Mouse (Mus musculus): ENCODE results near the gene Spata9. TPM values are rescaled to one million over a fixed set of nuclear protein-coding genes. Genes with fewer than 3 reads are reported as not detected.

The Spata9 gene
- polyA plus RNA-seq, 1 experiment, result 110 TPM

DNA sequence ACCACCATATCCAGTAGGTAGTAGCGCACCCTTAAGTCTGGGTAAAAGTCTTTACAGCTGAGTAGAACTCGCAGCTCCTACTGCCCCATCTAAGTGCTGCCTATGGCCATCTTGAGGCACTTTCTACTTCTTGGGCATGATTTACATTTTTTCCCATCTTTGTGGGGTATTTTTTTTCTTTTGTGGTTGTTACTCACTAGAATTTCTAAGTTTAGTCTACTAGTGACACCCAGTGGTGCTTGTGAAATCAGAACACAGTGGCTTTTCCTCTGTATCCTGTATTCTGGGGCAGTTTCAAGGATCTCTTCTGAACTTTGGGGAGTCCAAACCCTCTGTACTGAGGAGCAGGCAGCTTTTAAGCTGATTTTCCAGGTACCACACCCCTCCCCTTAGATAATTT lies 54.8 kb downstream of the Spata9 start:
- Histone ChIP-seq H3K27me3 (ENCODE audit: control insufficient read depth, insufficient read depth, low read length) (no peaks in the 10 kb centered on the region), H3K4me1 (ENCODE audit: control insufficient read depth, insufficient read depth, low read length) (no peaks in the 10 kb centered on the region; the same call in 1 of the 2 replicates), H3K27ac (ENCODE audit: control insufficient read depth, insufficient read depth, low read depth, low read length) (no peak overlapping the region), H3K4me3 (ENCODE audit: control insufficient read depth, low read depth, low read length) (no peak overlapping the region), H3K36me3 (ENCODE audit: control insufficient read depth, insufficient read depth, low read length) (no peaks in the 10 kb centered on the region)
- TF ChIP-seq CTCF (IDR thresholded peaks at IDR 0.05; ENCODE audit: control insufficient read depth, insufficient read depth, insufficient replicate concordance, low read depth, low read length) (no peak), POLR2A (IDR thresholded peaks at IDR 0.05; ENCODE audit: control insufficient read depth, low read depth, low read length) (no peak)

DNA sequence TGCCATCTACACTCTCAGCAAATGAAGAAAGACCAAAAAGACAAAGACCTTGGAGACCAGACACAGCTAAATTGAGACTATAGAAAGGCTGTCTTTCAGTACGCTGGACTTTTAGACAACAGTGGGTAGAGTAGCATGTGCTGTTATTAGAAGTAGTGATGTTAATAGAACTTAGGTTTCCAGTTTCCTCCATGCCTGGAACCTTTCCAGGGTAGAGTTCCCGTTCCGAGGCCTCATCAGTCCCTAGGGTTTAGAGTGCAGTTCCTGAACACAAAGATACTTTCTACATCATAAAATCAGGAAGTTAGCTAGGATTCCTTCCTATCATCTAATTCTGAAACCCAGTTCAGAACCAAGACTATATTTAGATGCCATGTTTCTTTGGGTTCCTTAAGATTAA lies 57.6 kb downstream of the Spata9 start:
- Histone ChIP-seq H3K27me3 (ENCODE audit: control insufficient read depth, insufficient read depth, low read length) (no peaks in the 10 kb centered on the region), H3K4me3 (ENCODE audit: control insufficient read depth, low read depth, low read length) (no peak overlapping the region), H3K4me1 (ENCODE audit: control insufficient read depth, insufficient read depth, low read length) (no peaks in the 10 kb centered on the region), H3K27ac (ENCODE audit: control insufficient read depth, insufficient read depth, low read depth, low read length) (no peak overlapping the region), H3K36me3 (ENCODE audit: control insufficient read depth, insufficient read depth, low read length) (no peaks in the 10 kb centered on the region)
- TF ChIP-seq CTCF (IDR thresholded peaks at IDR 0.05; ENCODE audit: control insufficient read depth, insufficient read depth, insufficient replicate concordance, low read depth, low read length) (no peak), POLR2A (IDR thresholded peaks at IDR 0.05; ENCODE audit: control insufficient read depth, low read depth, low read length) (no peak)

- H3K27me3 ChIP-seq (ENCODE audit: control insufficient read depth, insufficient read depth, low read length), result no peaks in the 10 kb centered on the region
- TF ChIP-seq CTCF (IDR thresholded peaks at IDR 0.05; ENCODE audit: control insufficient read depth, insufficient read depth, insufficient replicate concordance, low read depth, low read length), result no peak
- TF ChIP-seq POLR2A (IDR thresholded peaks at IDR 0.05; ENCODE audit: control insufficient read depth, low read depth, low read length), result no peak
- no peaks in the 10 kb centered on the region for H3K4me1 ChIP-seq (ENCODE audit: control insufficient read depth, insufficient read depth, low read length)
- no peaks in the 10 kb centered on the region for H3K36me3 ChIP-seq (ENCODE audit: control insufficient read depth, insufficient read depth, low read length)
- H3K27ac ChIP-seq (ENCODE audit: control insufficient read depth, insufficient read depth, low read depth, low read length), result no peak overlapping the region
- H3K4me3 ChIP-seq (ENCODE audit: control insufficient read depth, low read depth, low read length), result no peak overlapping the region
These were observed 75.5 kb downstream of the Spata9 start for GRCm38 (mm10) chr13:76042455-76042854.

GRCm38 (mm10) chr13:76044971-76045370 lies 78.0 kb downstream of the Spata9 start:
- Histone ChIP-seq H3K27ac (ENCODE audit: control insufficient read depth, insufficient read depth, low read depth, low read length) (no peak overlapping the region), H3K4me1 (ENCODE audit: control insufficient read depth, insufficient read depth, low read length) (no peaks in the 10 kb centered on the region), H3K4me3 (ENCODE audit: control insufficient read depth, low read depth, low read length) (no peak overlapping the region), H3K36me3 (ENCODE audit: control insufficient read depth, insufficient read depth, low read length) (no peaks in the 10 kb centered on the region), H3K27me3 (ENCODE audit: control insufficient read depth, insufficient read depth, low read length) (no peaks in the 10 kb centered on the region)
- TF ChIP-seq POLR2A (IDR thresholded peaks at IDR 0.05; ENCODE audit: control insufficient read depth, low read depth, low read length), result no peak
- no peak for TF ChIP-seq CTCF (IDR thresholded peaks at IDR 0.05; ENCODE audit: control insufficient read depth, insufficient read depth, insufficient replicate concordance, low read depth, low read length)

Other genes starting within 250 kb of the Spata9 start
- gene Glrx, start 127.3 kb upstream of the Spata9 start, polyA plus RNA-seq (2012; rRNA removed), result 4.3 and 4.5 TPM in 2 replicates
- gene Rhobtb3, start 23.2 kb upstream of the Spata9 start, polyA plus RNA-seq (2012; rRNA removed), result 15.1 and 39.3 TPM in 2 replicates
- 10.1 and 14.3 TPM in 2 replicates for gene Rfesd, start 51.6 kb downstream of the Spata9 start, polyA plus RNA-seq (2012; rRNA removed)
- gene Gpr150, start 89.8 kb downstream of the Spata9 start, polyA plus RNA-seq (2012; rRNA removed), result not detected in 2 replicates
- gene Arsk, start 131.5 kb downstream of the Spata9 start, polyA plus RNA-seq (2012; rRNA removed), result 3.3 and 5.1 TPM in 2 replicates
- 2.4 and 3.4 TPM in 2 replicates for gene Ttc37, start 131.6 kb downstream of the Spata9 start, polyA plus RNA-seq (2012; rRNA removed)

Measured in testis, adult 2 months (tissue).